Mouse (Mus musculus) liver, postnatal 0 days (tissue): ENCODE data around the gene Fbxo33. TPM values are rescaled to one million over a fixed set of nuclear protein-coding genes. Genes with fewer than 3 reads are reported as not detected.

Experiments
- ATAC-seq: fragments of 200-750 bp; cut with Nextera tagmentation; 2 replicates; pipeline ENCODE4 v1.8.0; 2017; ENCODE audit warnings: mild to moderate bottlenecking, moderate library complexity
- DNase-seq: peaks from one replicate; pipeline ENCODE4 v3.0.0-alpha.2; 2016
- H3K27ac ChIP-seq: fragments of 300-500 bp; sonication (generic); 2 replicates; pipeline ENCODE4 v1.5.1; 2014; ENCODE audit warnings: antibody characterized with exemption, moderate library complexity, mild to moderate bottlenecking, low read depth
- H3K27me3 ChIP-seq: fragments of 300-500 bp; sonication (generic); 2 replicates; pipeline ENCODE4 v1.6.1; 2014; ENCODE audit warnings: low read length, control low read depth, mixed read lengths; ENCODE audit not compliant: insufficient read depth
- H3K36me3 ChIP-seq: fragments of 300-500 bp; sonication (generic); replicated peaks from 2 replicates; pipeline ENCODE4 v1.6.1; 2014; ENCODE audit warnings: mild to moderate bottlenecking, control low read depth, low read length, moderate library complexity, mixed read lengths; ENCODE audit not compliant: insufficient read depth
- H3K4me1 ChIP-seq: fragments of 300-500 bp; sonication (generic); 2 replicates; pipeline ENCODE4 v1.6.1; 2014; ENCODE audit warnings: antibody characterized with exemption, mild to moderate bottlenecking, control low read depth; ENCODE audit not compliant: insufficient read depth
- H3K4me2 ChIP-seq: fragments of 300-500 bp; sonication (generic); 2 replicates; pipeline ENCODE4 v1.6.1; 2014; ENCODE audit warnings: low read depth, mild to moderate bottlenecking, low read length, moderate library complexity, mixed read lengths
- H3K4me3 ChIP-seq: fragments of 300-500 bp; sonication (generic); 2 replicates; pipeline ENCODE4 v1.5.1; 2014; ENCODE audit warnings: low read depth, low read length
- H3K9ac ChIP-seq: fragments of 300-500 bp; sonication (generic); replicated peaks from 2 replicates; pipeline ENCODE4 v1.6.1; 2014; ENCODE audit warnings: mild to moderate bottlenecking, moderate library complexity
- H3K9me3 ChIP-seq: fragments of 300-500 bp; sonication (generic); 2 replicates; pipeline ENCODE4 v1.6.1; 2016; ENCODE audit warnings: mild to moderate bottlenecking, control low read depth, low read length, mixed read lengths
- CTCF ChIP-seq: sonication (generic); IDR thresholded peaks from 2 replicates; pipeline ENCODE4 v1.5.1; 2016; ENCODE audit warnings: antibody characterized with exemption, low read depth
- EP300 ChIP-seq: IDR thresholded peaks from 2 replicates; pipeline ENCODE4 v1.6.1; 2016; ENCODE audit warnings: antibody characterized with exemption, low read depth, mild to moderate bottlenecking
- WGBS: fragments of 180-500 bp; shearing (Covaris S2); extraction: QIAGEN DNeasy Blood & Tissue Kit; methylation state at CpG from one replicate; pipeline ENCODE4 v1.1.7; 2014; ENCODE audit not compliant: insufficient replicate concordance; 5-methylcytosine and 5-hydroxymethylcytosine counted together
- polyA plus RNA-seq: library from polyadenylated mRNA; unstranded; fragments of >200 nt; fragmentation: Nextera tagmentation; extraction: Ambion mirVana; gene quantifications from 2 replicates; pipeline ENCODE4 v1.2.1, GENCODE M21; 2015

Fbxo33 gene
- 6.1 and 6.8 TPM in 2 replicates for polyA plus RNA-seq

GRCm38 (mm10) chr12:59219325-59220225 lies at the start of gene Fbxo33:
Gene Fbxo33 (minus strand): TSS chr12:59219725.
- peaks cover 21% of the 10 kb centered on the region for H3K4me1 ChIP-seq
- peak within 1 kb of the TSS; percentile 87 for H3K4me3 ChIP-seq
- H3K9ac ChIP-seq = peak within 1 kb of the TSS; percentile 89
- ATAC-seq (peak; percentile 92), DNase-seq (peak; percentile 100)
- peak within 1 kb of the TSS; percentile 98 for H3K27ac ChIP-seq
- peak within 1 kb of the TSS; percentile 87 for H3K4me2 ChIP-seq
- H3K27me3 ChIP-seq = no peaks in the 10 kb centered on the region
- no peaks in the 10 kb centered on the region for H3K36me3 ChIP-seq
- no peaks in the 10 kb centered on the region for H3K9me3 ChIP-seq
- TF ChIP-seq CTCF (peak; percentile 89), EP300 (0 out of 2 replicates have a peak, but pooled peaks have one; percentile 12)
- under 1% methylated on average over 91 of the region's 109 CpGs for WGBS

- Histone ChIP-seq H3K27me3 (no peaks in the 10 kb centered on the region), H3K4me3 (no peak overlapping the region), H3K4me1 (no peaks in the 10 kb centered on the region), H3K4me2 (no peak overlapping the region), H3K36me3 (no peaks in the 10 kb centered on the region), H3K27ac (no peak overlapping the region), H3K9me3 (no peaks in the 10 kb centered on the region), H3K9ac (no peak overlapping the region)
- WGBS = 75% methylated on average over 4 of the region's 4 CpGs
- TF ChIP-seq CTCF (no peak), EP300 (no peak)
- DNase-seq = no peak
- no peak for ATAC-seq
Measured at GRCm38 (mm10) chr12:59265942-59266231, 46.4 kb upstream of the Fbxo33 start.

GRCm38 (mm10) chr12:59265207-59265941 lies 45.8 kb upstream of the Fbxo33 start:
- WGBS = 37% methylated on average over 15 of the region's 15 CpGs

GRCm38 (mm10) chr12:59262841-59263240 lies 43.3 kb upstream of the Fbxo33 start:
- Histone ChIP-seq H3K4me2 (no peak overlapping the region), H3K4me3 (no peak overlapping the region), H3K27ac (no peak overlapping the region), H3K9ac (no peak overlapping the region), H3K4me1 (no peaks in the 10 kb centered on the region), H3K9me3 (no peaks in the 10 kb centered on the region), H3K36me3 (no peaks in the 10 kb centered on the region), H3K27me3 (no peaks in the 10 kb centered on the region)
- TF ChIP-seq EP300 = no peak
- no peak for TF ChIP-seq CTCF
- 70% methylated on average over 3 of the region's 3 CpGs for WGBS
- ATAC-seq (no peak), DNase-seq (no peak)

More at GRCm38 (mm10) chr12:59265207-59265941, 45.8 kb upstream of the Fbxo33 start:
- Histone ChIP-seq H3K9ac (no peak overlapping the region), H3K27ac (no peak overlapping the region), H3K36me3 (no peaks in the 10 kb centered on the region), H3K9me3 (no peaks in the 10 kb centered on the region), H3K4me3 (no peak overlapping the region), H3K27me3 (no peaks in the 10 kb centered on the region), H3K4me2 (no peak overlapping the region), H3K4me1 (no peaks in the 10 kb centered on the region)
- no peak for ATAC-seq
- TF ChIP-seq EP300 (no peak), CTCF (peak; percentile 34)
- DNase-seq = no peak

GRCm38 (mm10) chr12:59260798-59261197 lies 41.3 kb upstream of the Fbxo33 start:
- no peaks in the 10 kb centered on the region for H3K9me3 ChIP-seq
- ATAC-seq (no peak), DNase-seq (no peak)
- H3K9ac ChIP-seq = no peak overlapping the region
- H3K27me3 ChIP-seq = no peaks in the 10 kb centered on the region
- no peak overlapping the region for H3K27ac ChIP-seq
- no peaks in the 10 kb centered on the region for H3K4me1 ChIP-seq
- WGBS = 55% methylated on average over 2 of the region's 2 CpGs
- H3K36me3 ChIP-seq = no peaks in the 10 kb centered on the region
- no peak overlapping the region for H3K4me3 ChIP-seq
- TF ChIP-seq EP300 = no peak
- TF ChIP-seq CTCF = no peak
- H3K4me2 ChIP-seq = no peak overlapping the region

GRCm38 (mm10) chr12:59260362-59260761 lies 40.8 kb upstream of the Fbxo33 start:
- no peaks in the 10 kb centered on the region for H3K27me3 ChIP-seq
- H3K9ac ChIP-seq = no peak overlapping the region
- H3K27ac ChIP-seq = no peak overlapping the region
- H3K4me2 ChIP-seq = no peak overlapping the region
- H3K9me3 ChIP-seq = no peaks in the 10 kb centered on the region
- no peaks in the 10 kb centered on the region for H3K36me3 ChIP-seq
- TF ChIP-seq EP300 = no peak
- TF ChIP-seq CTCF = no peak
- no peak for DNase-seq
- no peak for ATAC-seq
- no peaks in the 10 kb centered on the region for H3K4me1 ChIP-seq
- no peak overlapping the region for H3K4me3 ChIP-seq
